In the genomic region with DNA sequence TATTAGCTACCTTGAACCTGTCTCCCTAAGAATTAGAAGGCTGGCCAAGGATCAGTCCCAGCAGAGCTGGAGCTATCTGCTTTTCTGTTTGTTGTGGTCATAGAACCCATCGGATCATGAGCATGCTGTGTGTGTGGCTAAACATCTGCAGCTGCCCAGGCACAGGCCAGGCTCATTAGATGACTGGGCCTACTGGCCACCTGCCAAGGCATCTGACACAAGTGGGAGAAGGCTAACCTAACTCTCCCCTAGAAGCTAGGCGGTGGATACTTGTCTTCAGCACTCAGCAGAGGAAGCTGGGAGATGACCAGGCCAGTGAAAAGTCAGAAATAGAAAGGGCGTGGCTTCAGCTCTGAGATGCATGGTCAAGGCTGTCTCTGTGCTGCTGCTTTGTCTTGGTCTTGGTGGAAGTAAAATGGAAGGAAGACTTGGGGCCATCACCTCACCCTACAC, we compare ENCODE assay signal across 8 mouse cellular contexts.
DNase-seq lines count a peak whose midpoint lies in the region; ATAC-seq and TF ChIP-seq lines count a peak whose summit lies in the region.

No protein-coding gene starts in this region.

- no peak for TF ChIP-seq CTCF in forebrain, postnatal 0 days (IDR thresholded peaks at IDR 0.05; ENCODE audit: low read depth)

- H3K36me3 ChIP-seq in forebrain, postnatal 0 days (ENCODE audit: insufficient read depth): no peaks in the 10 kb centered on the region
- H3K36me3 ChIP-seq in limb, embryonic 12.5 days: no peaks in the 10 kb centered on the region
- no peaks in the 10 kb centered on the region for H3K36me3 ChIP-seq in midbrain, embryonic 11.5 days (ENCODE audit: control insufficient read depth, insufficient read depth, low read length)

- no peaks in the 10 kb centered on the region for H3K9me3 ChIP-seq in forebrain, postnatal 0 days (ENCODE audit: low read length)
- H3K9me3 ChIP-seq in limb, embryonic 12.5 days: no peaks in the 10 kb centered on the region
- no peaks in the 10 kb centered on the region for H3K9me3 ChIP-seq in midbrain, embryonic 11.5 days (ENCODE audit: control insufficient read depth, low read length)

- WGBS in forebrain, postnatal 0 days: 37% methylated on average over 3 of the region's 3 CpGs
- WGBS in limb, embryonic 12.5 days: 33% methylated on average over 3 of the region's 3 CpGs
- WGBS in midbrain, embryonic 11.5 days: 74% methylated on average over 3 of the region's 3 CpGs

- no peak overlapping the region for H3K9ac ChIP-seq in forebrain, postnatal 0 days
- no peak overlapping the region for H3K9ac ChIP-seq in limb, embryonic 12.5 days (replicated peaks)
- no peak overlapping the region for H3K9ac ChIP-seq in midbrain, embryonic 11.5 days (ENCODE audit: low read length)

- peak; percentile 70 for ATAC-seq in forebrain, postnatal 0 days
- peak; percentile 90 for ATAC-seq in limb, embryonic 12.5 days (ENCODE audit: insufficient number of reproducible peaks, insufficient read depth, low FRiP score, low TSS enrichment, low read depth)
- ATAC-seq in midbrain, embryonic 11.5 days (ENCODE audit: low FRiP score): peak; percentile 73

- H3K27me3 ChIP-seq in forebrain, postnatal 0 days (ENCODE audit: insufficient read depth, low read length): no peaks in the 10 kb centered on the region
- H3K27me3 ChIP-seq in limb, embryonic 12.5 days: no peaks in the 10 kb centered on the region
- H3K27me3 ChIP-seq in midbrain, embryonic 11.5 days (ENCODE audit: control insufficient read depth, insufficient read depth, low read length): no peaks in the 10 kb centered on the region

- peaks cover 9% of the 10 kb centered on the region for H3K4me1 ChIP-seq in forebrain, postnatal 0 days (ENCODE audit: insufficient read depth)
- H3K4me1 ChIP-seq in limb, embryonic 12.5 days (replicated peaks): peaks cover 30% of the 10 kb centered on the region
- H3K4me1 ChIP-seq in midbrain, embryonic 11.5 days (ENCODE audit: control insufficient read depth, insufficient read depth, low read length): peaks cover 3% of the 10 kb centered on the region; the same call in 1 of the 2 replicates

- H3K4me2 ChIP-seq in forebrain, postnatal 0 days (ENCODE audit: low read depth): no peak overlapping the region
- H3K4me2 ChIP-seq in limb, embryonic 12.5 days: no peak overlapping the region
- H3K4me2 ChIP-seq in midbrain, embryonic 11.5 days: no peak overlapping the region

- H3K27ac ChIP-seq in forebrain, postnatal 0 days (ENCODE audit: low read depth, low read length): no peak overlapping the region
- no peak overlapping the region for H3K27ac ChIP-seq in limb, embryonic 12.5 days
- no peak overlapping the region for H3K27ac ChIP-seq in midbrain, embryonic 11.5 days (ENCODE audit: low read depth, low read length)

- peak; percentile 11 for DNase-seq in urinary bladder, postnatal 25 days (ENCODE audit: low spot score)
- DNase-seq in urinary bladder, adult 2 months (ENCODE audit: low spot score): no peak
- DNase-seq in forebrain, postnatal 0 days: peak; percentile 33
- peak; percentile 72 for DNase-seq in heart, postnatal 4 days
- DNase-seq in midbrain, embryonic 11.5 days (ENCODE audit: low spot score, missing footprints): no peak
- peak; percentile 69 for DNase-seq in yolk sac, embryonic 10.5 days (ENCODE audit: low spot score)
- DNase-seq in layer of hippocampus, adult 18-20 months (ENCODE audit: low spot score in 2 of 2): no peak

- no peak overlapping the region for H3K4me3 ChIP-seq in forebrain, postnatal 0 days (ENCODE audit: low read depth, low read length)
- H3K4me3 ChIP-seq in limb, embryonic 12.5 days (replicated peaks): no peak overlapping the region
- H3K4me3 ChIP-seq in midbrain, embryonic 11.5 days (ENCODE audit: low read depth, low read length): no peak overlapping the region

Comparison
In these comparisons a context has a peak if more than half of its experiments do, and no peak if none do; other contexts are left out.
1. DNase-seq: peak in urinary bladder, postnatal 25 days (single experiment), forebrain, postnatal 0 days (single experiment), heart, postnatal 4 days (single experiment) and yolk sac, embryonic 10.5 days (single experiment); none in urinary bladder, adult 2 months (single experiment), midbrain, embryonic 11.5 days (single experiment) and layer of hippocampus, adult 18-20 months (0 of 2).
2. Peak in every context shown above with its lines, with median percentiles within 50 percentile points of each other: ATAC-seq.